In genomic region chr2:61490436-61491109, GRCm38 (mm10) we compare ENCODE assay signal across 9 mouse cellular contexts.
DNase-seq lines count a peak whose midpoint lies in the region; ATAC-seq lines count a peak whose summit lies in the region.
"Had no signal": no experiment of that assay in that cellular context is flagged by ENCODE, and none has a peak within 500 bp of the region (broad histone marks: within the 10 kb centered on the region; RNA-seq: fewer than 3 reads in every experiment).

No protein-coding gene starts in this region.

- no peak for DNase-seq in frontal cortex, postnatal 36 days (ENCODE audit: low spot score in 2 of 2)
- DNase-seq in thymus, postnatal 0 days (ENCODE audit: low spot score): peak; percentile 28
- DNase-seq in thymus, postnatal 36 days: no peak
- DNase-seq in induced T-regulatory cell, adult 2 months (ENCODE audit: low read depth): peak; percentile 79
- no peak for DNase-seq in urinary bladder, postnatal 36 days (ENCODE audit: low spot score in 2 of 2)
- no peak for DNase-seq in embryo, embryonic 10.5 days (ENCODE audit: low spot score)
- DNase-seq in retina, postnatal 1 day: no peak
- DNase-seq: layer of hippocampus, adult 9-11 months had no signal

- peak; percentile 35; the same call in 1 of the 2 replicates for ATAC-seq in frontal cortex, adult (ENCODE audit: low TSS enrichment)

Comparison
In these comparisons a context has a peak if more than half of its experiments do, and no peak if none do; other contexts are left out.
1. DNase-seq: peak in thymus, postnatal 0 days (single experiment) and induced T-regulatory cell, adult 2 months (single experiment); none in frontal cortex, postnatal 36 days (0 of 2), thymus, postnatal 36 days (0 of 2), urinary bladder, postnatal 36 days (0 of 2), embryo, embryonic 10.5 days (single experiment) and retina, postnatal 1 day (single experiment).